Mouse (Mus musculus) MEL (cell line): ENCODE data around the gene Angptl1. TPM values are rescaled to one million over a fixed set of nuclear protein-coding genes. Genes with fewer than 3 reads are reported as not detected.

ENCODE experiments used
- DNase-seq: peaks from one replicate; pipeline ENCODE4 v3.0.0; 2011; ENCODE audit warnings: low read depth, low spot score
- H3K27ac ChIP-seq: 2 replicates; pipeline ENCODE4 v1.5.1; 2012; ENCODE audit warnings: low read depth, mild to moderate bottlenecking, control low read depth, low read length, moderate library complexity; ENCODE audit not compliant: control insufficient read depth
- H3K27me3 ChIP-seq, 2 experiments: fragments of 150-350 bp in 1 of 2; sonication (generic) in 1 of 2; 2 replicates each; pipeline ENCODE4 v1.6.1; 2012; ENCODE audit warnings: low read length in 2 of 2, mild to moderate bottlenecking in 2 of 2, improper control_type of control experiment in 1 of 2, moderate library complexity in 1 of 2; ENCODE audit not compliant: insufficient read depth in 2 of 2, control insufficient read depth in 1 of 2
- H3K36me3 ChIP-seq, 2 experiments: 2 replicates each; pipeline ENCODE4 v1.6.1; 2012 to 2014; ENCODE audit warnings: low read length in 2 of 2, improper control_type of control experiment in 1 of 2, inconsistent platforms in 1 of 2, mild to moderate bottlenecking in 1 of 2; ENCODE audit not compliant: insufficient read depth in 2 of 2, control insufficient read depth in 1 of 2
- H3K4me1 ChIP-seq, 2 experiments: fragments of 150-350 bp in 1 of 2; sonication (generic) in 1 of 2; 2 replicates each; pipeline ENCODE4 v1.6.1; 2012; ENCODE audit warnings: low read length in 2 of 2, improper control_type of control experiment in 1 of 2, mild to moderate bottlenecking in 1 of 2; ENCODE audit not compliant: insufficient read depth in 2 of 2, control insufficient read depth in 1 of 2
- H3K4me3 ChIP-seq, 2 experiments: fragments of 150-350 bp in 1 of 2; sonication (generic) in 1 of 2; 2 replicates each; pipeline ENCODE4 v1.5.1; 2012; ENCODE audit warnings: low read depth in 2 of 2, low read length in 2 of 2, mild to moderate bottlenecking in 2 of 2, moderate library complexity in 2 of 2, control low read depth in 1 of 2, improper control_type of control experiment in 1 of 2; ENCODE audit not compliant: control insufficient read depth in 1 of 2, insufficient read depth in 1 of 2
- H3K79me2 ChIP-seq: 2 replicates; pipeline ENCODE4 v1.6.1; 2012; ENCODE audit warnings: mild to moderate bottlenecking, low read length, moderate library complexity; ENCODE audit not compliant: control insufficient read depth, poor library complexity, insufficient read depth
- H3K9ac ChIP-seq: 2 replicates; pipeline ENCODE4 v1.6.1; 2012; ENCODE audit warnings: low read depth, mild to moderate bottlenecking, control low read depth, low read length, moderate library complexity; ENCODE audit not compliant: control insufficient read depth, poor library complexity, severe bottlenecking
- H3K9me3 ChIP-seq: fragments of 150-350 bp; sonication (generic); replicated peaks from 2 replicates; pipeline ENCODE4 v1.6.1; 2012; ENCODE audit warnings: mild to moderate bottlenecking, low read length, improper control_type of control experiment, moderate library complexity; ENCODE audit not compliant: insufficient read depth
- BHLHE40 ChIP-seq: IDR thresholded peaks from 2 replicates; pipeline ENCODE4 v1.6.1; 2012; ENCODE audit warnings: low read depth, mild to moderate bottlenecking, inconsistent platforms, low read length, improper control_type of control experiment, borderline replicate concordance
- CHD1 ChIP-seq: IDR thresholded peaks from 2 replicates; pipeline ENCODE4 v1.6.1; 2012; ENCODE audit warnings: low read depth, mild to moderate bottlenecking, inconsistent platforms, low read length, improper control_type of control experiment
- E2F4 ChIP-seq: IDR thresholded peaks from 2 replicates; pipeline ENCODE4 v1.6.1; 2011; ENCODE audit warnings: low read depth, low read length, improper control_type of control experiment, borderline replicate concordance
- EP300 ChIP-seq, 2 experiments: IDR thresholded peaks; 2 replicates each; pipeline ENCODE4 v1.6.1; 2011; ENCODE audit warnings: improper control_type of control experiment in 2 of 2, low read length in 2 of 2, low read depth in 1 of 2, mild to moderate bottlenecking in 1 of 2
- HCFC1 ChIP-seq: IDR thresholded peaks from 2 replicates; pipeline ENCODE4 v1.6.1; 2012; ENCODE audit warnings: low read depth, mild to moderate bottlenecking, inconsistent platforms, low read length, improper control_type of control experiment, moderate library complexity
- JUND ChIP-seq: IDR thresholded peaks from 2 replicates; pipeline ENCODE4 v1.6.1; 2011; ENCODE audit warnings: low read depth, mild to moderate bottlenecking, improper control_type of control experiment, low read length
- KAT2A ChIP-seq: conservative IDR thresholded peaks from 2 replicates; pipeline ENCODE4 v1.6.1; 2012; ENCODE audit warnings: low read depth, low read length, improper control_type of control experiment, inconsistent platforms
- MAX ChIP-seq: IDR thresholded peaks from 2 replicates; pipeline ENCODE4 v1.6.1; 2011; ENCODE audit warnings: low read length, improper control_type of control experiment
- MAZ ChIP-seq: IDR thresholded peaks from 2 replicates; pipeline ENCODE4 v1.6.1; 2012; ENCODE audit warnings: low read depth, mild to moderate bottlenecking, inconsistent platforms, low read length, improper control_type of control experiment
- MXI1 ChIP-seq: IDR thresholded peaks from 2 replicates; pipeline ENCODE4 v1.6.1; 2011; ENCODE audit warnings: mild to moderate bottlenecking, low read depth, low read length, improper control_type of control experiment
- MYC ChIP-seq: IDR thresholded peaks from 2 replicates; pipeline ENCODE4 v1.6.1; 2011; ENCODE audit warnings: low read depth, mild to moderate bottlenecking, low read length, improper control_type of control experiment, moderate library complexity
- POLR2A ChIP-seq, 2 experiments: IDR thresholded peaks; 2 replicates each; pipeline ENCODE4 v1.6.1; 2011 to 2012; ENCODE audit warnings: low read length in 2 of 2, mild to moderate bottlenecking in 2 of 2, control low read depth in 1 of 2, improper control_type of control experiment in 1 of 2, low read depth in 1 of 2, moderate library complexity in 1 of 2; ENCODE audit not compliant: control insufficient read depth in 1 of 2, insufficient read depth in 1 of 2, poor library complexity in 1 of 2
- POLR2AphosphoS5 ChIP-seq: IDR thresholded peaks from 2 replicates; pipeline ENCODE4 v1.6.1; 2012; ENCODE audit warnings: low read depth, borderline replicate concordance, mild to moderate bottlenecking, inconsistent platforms, low read length, moderate library complexity, mixed read lengths
- RCOR1 ChIP-seq: IDR thresholded peaks from 2 replicates; pipeline ENCODE4 v1.6.1; 2012; ENCODE audit warnings: low read depth, mild to moderate bottlenecking, inconsistent platforms, low read length, improper control_type of control experiment
- TAL1 ChIP-seq: IDR thresholded peaks from 2 replicates; pipeline ENCODE4 v1.6.1; 2012; ENCODE audit warnings: mild to moderate bottlenecking, inconsistent platforms, low read length, moderate library complexity, mixed read lengths
- TBP ChIP-seq: IDR thresholded peaks from 2 replicates; pipeline ENCODE4 v1.8.0; 2011; ENCODE audit warnings: low read depth, low read length, improper control_type of control experiment
- UBTF ChIP-seq: IDR thresholded peaks from 2 replicates; pipeline ENCODE4 v1.6.1; 2012; ENCODE audit warnings: low read depth, mild to moderate bottlenecking, inconsistent platforms, low read length, improper control_type of control experiment, moderate library complexity, borderline replicate concordance; ENCODE audit not compliant: insufficient read depth
- USF1 ChIP-seq: IDR thresholded peaks from 2 replicates; pipeline ENCODE4 v1.6.1; 2014; ENCODE audit warnings: low read depth, mild to moderate bottlenecking, inconsistent platforms, low read length, improper control_type of control experiment, moderate library complexity
- USF2 ChIP-seq, 2 experiments: IDR thresholded peaks; 2 replicates each; pipeline ENCODE4 v1.6.1; 2011 to 2012; ENCODE audit warnings: improper control_type of control experiment in 2 of 2, low read length in 2 of 2, borderline replicate concordance in 1 of 2, inconsistent platforms in 1 of 2, low read depth in 1 of 2, mild to moderate bottlenecking in 1 of 2; ENCODE audit not compliant: insufficient read depth in 1 of 2
- ZKSCAN1 ChIP-seq: IDR thresholded peaks from 2 replicates; pipeline ENCODE4 v1.6.1; 2012; ENCODE audit warnings: low read depth, mild to moderate bottlenecking, inconsistent platforms, low read length, improper control_type of control experiment, moderate library complexity
- ZNF384 ChIP-seq: IDR thresholded peaks from 2 replicates; pipeline ENCODE4 v1.6.1; 2012; ENCODE audit warnings: low read depth, mild to moderate bottlenecking, inconsistent platforms, low read length, improper control_type of control experiment
- polyA plus RNA-seq, 2 experiments: library from polyadenylated mRNA; stranded (reverse) in 1 of 2; unstranded in 1 of 2; fragments of >175 nt in 1 of 2; fragments of >200 nt in 1 of 2; gene quantifications; 2 replicates each; pipeline versions ENCODE4 v1.2.1 to v1.2.4; 2012; ENCODE audit warnings: low replicate concordance in 2 of 2, low read depth in 1 of 2; ENCODE audit not compliant: insufficient read length in 2 of 2, insufficient read depth in 1 of 2, missing spikeins in 1 of 2
- total RNA-seq: library from RNA; depleted of rRNA; stranded (reverse); fragments of 300-350 nt; gene quantifications from 2 replicates; pipeline ENCODE4 v1.2.3, GENCODE M21; 2012

Gene Angptl1
- total and polyA plus RNA-seq, 3 experiments = 0.07 TPM; not detected in 2

- TF ChIP-seq HCFC1 (no peak), ZKSCAN1 (no peak), POLR2AphosphoS5 (no peak), TAL1 (no peak), USF1 (no peak), TBP (no peak), MAZ (no peak)
- Histone ChIP-seq H3K27ac (no peak overlapping the region), H3K4me1 (peaks cover 5 to 10% of the 10 kb centered on the region in 2 experiments), H3K9me3 (no peaks in the 10 kb centered on the region), H3K79me2 (no peaks in the 10 kb centered on the region), H3K4me3 (no peak overlapping the region), H3K27me3 (no peaks in the 10 kb centered on the region), H3K36me3 (peaks cover 0 to 15% of the 10 kb centered on the region in 2 experiments; a peak in 2 of 4 replicates), H3K9ac (no peak overlapping the region)
- no peak for DNase-seq
Observed at GRCm38 (mm10) chr1:156863726-156864125, 25.4 kb downstream of the Angptl1 start.

- H3K36me3 ChIP-seq = peaks cover 0 to 12% of the 10 kb centered on the region in 2 experiments; a peak in 2 of 4 replicates
- H3K4me3 ChIP-seq = no peak overlapping the region
- no peak overlapping the region for H3K9ac ChIP-seq
- TF ChIP-seq RCOR1 (no peak), EP300 (IDR thresholded peaks at IDR 0.05; ENCODE audit: low read depth in 1 of 2, low read length in 2 of 2) (no peak), JUND (no peak), MAX (no peak), CHD1 (no peak), POLR2AphosphoS5 (no peak), USF2 (IDR thresholded peaks at IDR 0.05; ENCODE audit: borderline replicate concordance in 1 of 2, insufficient read depth in 1 of 2, low read depth in 1 of 2, low read length in 2 of 2) (no peak), POLR2A (IDR thresholded peaks at IDR 0.05; ENCODE audit: control insufficient read depth in 1 of 2, insufficient read depth in 1 of 2, low read depth in 1 of 2, low read length in 2 of 2, poor library complexity in 1 of 2) (no peak), ZNF384 (no peak), MYC (no peak), USF1 (no peak), MXI1 (no peak), E2F4 (no peak), KAT2A (no peak), UBTF (no peak), BHLHE40 (no peak)
- no peaks in the 10 kb centered on the region for H3K79me2 ChIP-seq
- peaks cover 5 to 8% of the 10 kb centered on the region in 2 experiments for H3K4me1 ChIP-seq
- H3K27me3 ChIP-seq = no peaks in the 10 kb centered on the region
- no peaks in the 10 kb centered on the region for H3K9me3 ChIP-seq
- DNase-seq = no peak
- no peak overlapping the region for H3K27ac ChIP-seq
Observed at GRCm38 (mm10) chr1:156864240-156864639, 25.9 kb downstream of the Angptl1 start.
